Mouse (Mus musculus): ENCODE measurements around the gene Ankrd28. TPM values are rescaled to one million over a fixed set of nuclear protein-coding genes. Genes with fewer than 3 reads are reported as not detected.

Ankrd28 gene
- polyA plus RNA-seq, 1 experiment from 2014 or later: 12.6 TPM

GRCm38 (mm10) chr14:31651206-31651605 lies 179.2 kb downstream of the Ankrd28 start:
- 85% methylated on average over 7 of the region's 7 CpGs for WGBS
- Histone ChIP-seq H3K4me2 (replicated peaks) (no peak overlapping the region), H3K27ac (no peak overlapping the region), H3K9ac (no peak overlapping the region), H3K4me3 (no peak overlapping the region), H3K4me1 (no peaks in the 10 kb centered on the region), H3K36me3 (no peaks in the 10 kb centered on the region), H3K9me3 (replicated peaks) (peaks cover 3% of the 10 kb centered on the region; the same call in 1 of the 2 replicates), H3K27me3 (no peaks in the 10 kb centered on the region)
- ATAC-seq (ENCODE audit: low FRiP score): no peak

GRCm38 (mm10) chr14:31650347-31650746 lies 180.1 kb downstream of the Ankrd28 start:
- ATAC-seq (ENCODE audit: low FRiP score): no peak
- Histone ChIP-seq H3K36me3 (no peaks in the 10 kb centered on the region), H3K27me3 (no peaks in the 10 kb centered on the region), H3K4me2 (replicated peaks) (no peak overlapping the region), H3K27ac (no peak overlapping the region), H3K4me1 (no peaks in the 10 kb centered on the region), H3K4me3 (no peak overlapping the region), H3K9ac (no peak overlapping the region), H3K9me3 (replicated peaks) (peaks cover 3% of the 10 kb centered on the region; the same call in 1 of the 2 replicates)
- 100% methylated on average over 3 of the region's 3 CpGs for WGBS

Other genes with a start within 250 kb of the Ankrd28 start
- gene Colq, start 239.3 kb downstream of the Ankrd28 start, polyA plus RNA-seq (2016; fragmentation: Nextera tagmentation; extraction: Ambion mirVana): 0.18 and 0.65 TPM in 2 replicates
- 0.93 TPM in 1 of 2 replicates, not detected in the other for gene Gm49387, start 189.8 kb downstream of the Ankrd28 start, polyA plus RNA-seq (2016; fragmentation: Nextera tagmentation; extraction: Ambion mirVana)
- gene Btd, start 189.6 kb downstream of the Ankrd28 start, polyA plus RNA-seq (2016; fragmentation: Nextera tagmentation; extraction: Ambion mirVana): 20.2 and 20.8 TPM in 2 replicates
- gene Hacl1, start 189.4 kb downstream of the Ankrd28 start, polyA plus RNA-seq (2016; fragmentation: Nextera tagmentation; extraction: Ambion mirVana): 6.9 and 11.5 TPM in 2 replicates
- gene Galnt15, start 198.3 kb upstream of the Ankrd28 start, polyA plus RNA-seq (2016; fragmentation: Nextera tagmentation; extraction: Ambion mirVana): 0.12 and 0.14 TPM in 2 replicates